Mouse (Mus musculus) ES-Bruce4 (cell line): ENCODE results near the gene Pcdh19.

ENCODE experiments used
- CTCF ChIP-seq: IDR thresholded peaks from one replicate; pipeline ENCODE4 v1.8.1; 2011; ENCODE audit warnings: low read depth, low read length
- POLR2A ChIP-seq: IDR thresholded peaks from one replicate; pipeline ENCODE4 v1.8.1; 2011; ENCODE audit warnings: low read length; ENCODE audit not compliant: insufficient read depth

DNA sequence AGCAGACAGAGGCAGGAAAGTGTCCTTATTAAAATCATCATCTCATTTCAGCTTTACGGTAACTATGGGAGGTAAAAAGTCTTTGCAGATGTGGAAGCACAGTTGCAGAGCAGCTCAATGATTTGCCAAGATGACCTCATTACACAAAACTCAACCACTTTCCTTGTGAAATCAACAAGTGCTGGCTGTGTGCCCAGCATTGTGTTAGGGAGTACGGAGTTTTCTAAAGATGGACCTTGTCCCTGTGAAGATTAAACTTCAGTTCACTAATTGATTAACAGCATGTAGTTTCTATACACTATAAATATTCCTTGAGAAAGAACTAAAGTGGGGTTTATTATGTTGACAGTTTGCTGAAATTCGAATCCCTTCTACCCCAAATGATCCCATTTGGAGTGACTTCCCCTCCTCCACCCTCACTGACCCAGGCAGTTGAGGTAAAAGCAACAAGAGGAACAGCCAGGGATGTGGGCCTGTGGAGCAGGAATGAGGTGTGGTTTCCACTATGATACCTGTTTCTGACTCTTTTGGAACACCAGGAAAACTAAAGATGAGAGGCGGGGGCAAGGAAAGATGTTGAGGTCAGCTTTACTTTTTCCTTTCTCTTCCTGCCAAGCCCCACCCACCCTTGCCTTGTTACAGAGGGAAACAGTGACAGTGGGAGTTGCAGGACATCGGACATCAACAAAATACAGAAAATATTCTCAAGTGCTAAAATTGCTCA is 4.4 kb upstream of the Pcdh19 start:
- no peak for TF ChIP-seq CTCF
- TF ChIP-seq POLR2A, result no peak
